Mouse (Mus musculus) left cerebral cortex, postnatal 4 days (tissue): ENCODE data around the gene Creb3l4. TPM values are rescaled to one million over a fixed set of nuclear protein-coding genes. Genes with fewer than 3 reads are reported as not detected.
"Not testable (repeated sequence)": the region's sequence is repeated elsewhere in the genome, so short reads cannot be mapped to it uniquely, and the experiment has no call there.

ENCODE experiments used
- DNase-seq: peaks from one replicate; pipeline ENCODE4 v3.0.0-alpha.2; 2022
- intact Hi-C: fragments of 180-260 bp; cut with DNase I; formaldehyde crosslinking; loops from one replicate; pipeline ENCODE4 v1.15.1; 2025
- total RNA-seq, 2 experiments: library from RNA; stranded (reverse); gene quantifications; 2 replicates each; pipeline ENCODE4 v1.2.3; 2021

The Creb3l4 gene
- total RNA-seq, 2 experiments from 2014 or later: 0.24 to 0.28 TPM

DNA sequence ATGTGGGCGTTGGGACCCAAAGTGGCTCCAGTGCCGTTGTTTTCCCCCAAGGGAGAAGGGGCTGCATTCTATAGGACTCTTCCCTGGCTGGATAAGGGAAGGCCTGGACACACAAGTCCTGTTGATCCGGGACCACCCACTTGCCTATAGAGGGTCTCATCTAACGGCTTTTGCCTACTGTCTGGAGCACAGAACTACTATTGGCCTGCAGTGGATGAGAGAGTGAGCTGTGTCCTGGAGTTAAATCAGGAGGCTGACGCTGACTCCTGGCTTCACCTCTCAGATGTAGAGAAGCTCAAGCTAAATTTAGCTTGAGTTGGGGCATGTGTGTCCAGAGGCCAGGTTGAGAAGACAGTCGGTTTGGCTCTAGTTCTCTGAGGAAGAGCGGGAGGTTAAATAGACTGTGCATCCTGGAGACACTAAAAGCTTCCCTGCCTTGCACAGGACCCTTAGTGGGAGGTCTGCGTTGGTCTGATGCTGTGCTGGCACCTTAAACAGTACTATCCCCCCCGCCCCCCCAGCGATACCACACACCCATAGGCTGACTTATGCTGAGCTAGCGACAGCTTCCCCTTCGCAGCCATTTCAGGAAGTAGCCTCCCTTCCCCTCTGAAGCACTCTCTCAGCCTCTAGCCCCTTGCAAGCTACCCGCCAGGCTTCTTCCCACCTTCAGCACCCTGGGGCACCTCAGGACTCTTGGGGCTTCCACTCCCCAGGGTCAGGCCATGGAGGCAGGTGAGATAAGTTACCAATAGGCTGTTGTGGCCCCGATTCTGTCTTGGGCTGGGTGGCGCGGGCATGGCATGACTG, 22.8 kb upstream of the Creb3l4 start:
- DNase-seq: no peak

DNA sequence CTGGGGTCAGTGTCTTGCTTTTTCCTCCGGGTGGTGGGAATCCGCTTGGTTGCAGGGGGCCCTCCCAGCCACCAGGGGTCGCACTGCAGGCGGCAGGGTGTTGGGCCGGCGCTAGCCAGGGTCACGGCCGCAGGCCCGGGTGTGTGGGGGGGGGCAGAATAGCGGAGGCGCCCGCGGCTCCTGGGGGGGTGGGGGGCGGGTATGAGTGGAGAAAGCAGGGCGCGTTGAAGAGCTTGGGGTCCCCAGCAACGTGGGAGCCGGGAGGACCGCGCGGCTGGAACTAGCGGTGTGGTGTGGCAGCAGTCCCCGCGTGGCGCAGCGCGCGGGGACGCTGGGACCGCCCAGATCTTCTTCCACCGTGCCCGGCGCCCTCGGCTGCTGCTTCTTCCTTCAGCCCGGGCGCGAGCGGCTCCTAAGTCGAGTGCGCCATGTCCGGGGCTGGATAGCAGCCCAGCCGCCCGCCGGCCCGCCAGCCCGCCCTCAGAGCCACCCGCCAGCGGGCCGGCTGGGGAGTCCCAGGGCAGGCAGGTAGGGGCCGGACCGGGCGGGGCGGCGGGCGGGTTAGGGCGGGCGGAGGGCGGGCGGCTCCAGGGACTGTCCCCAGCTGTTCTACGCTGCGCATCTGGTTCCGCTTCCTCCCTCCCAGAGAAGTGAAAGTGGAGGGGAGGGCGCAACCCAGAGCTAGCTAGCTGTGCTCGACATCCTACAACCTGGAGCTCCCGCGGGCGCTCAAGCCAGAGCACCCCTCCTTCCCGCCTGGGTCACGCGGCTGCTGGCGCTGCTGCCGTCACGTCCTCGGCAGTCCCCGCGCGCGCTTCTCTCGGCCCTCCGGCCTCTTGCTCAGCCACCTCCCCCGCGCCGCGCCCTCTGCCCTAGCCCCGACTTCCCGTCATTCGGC, 22.0 kb upstream of the Creb3l4 start, which contains the start of gene Dennd4b:
Gene Dennd4b, plus strand, starts transcription at position 152 of the 898 bp plus-strand sequence.
- DNase-seq: peak; percentile 93
- intact Hi-C loops: no loop called here

More for the DNA sequence above, 22.8 kb upstream of the Creb3l4 start:
- intact Hi-C loops: no loop called here

DNA sequence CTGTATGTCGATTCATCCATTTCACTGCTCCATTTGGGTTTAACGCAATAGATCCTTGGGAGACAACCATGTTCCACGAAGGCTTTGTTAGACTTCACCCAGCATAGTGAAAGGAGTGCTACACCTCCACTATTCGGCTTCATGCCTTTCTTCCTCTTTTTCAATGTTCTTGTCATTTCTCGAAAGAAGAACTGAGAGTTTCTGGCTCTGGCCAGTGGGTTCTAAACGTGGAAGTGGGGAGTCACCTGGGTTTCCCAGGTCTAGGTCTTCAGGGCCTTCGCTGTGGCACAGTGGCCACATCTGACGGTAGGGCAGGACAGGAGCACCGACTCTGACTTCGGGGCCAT, 21.3 kb upstream of the Creb3l4 start:
- no peak for DNase-seq
- intact Hi-C loops: no loop called here

- no peak for DNase-seq
- intact Hi-C loops: no loop called here
These were observed 19.9 kb upstream of the Creb3l4 start for GRCm38 (mm10) chr3:90263121-90263771.

GRCm38 (mm10) chr3:90258521-90258920, 15.2 kb upstream of the Creb3l4 start:
- DNase-seq: no peak
- intact Hi-C loops: no loop called here

GRCm38 (mm10) chr3:90256731-90257530, 13.6 kb upstream of the Creb3l4 start:
- intact Hi-C loops: no loop called here
- DNase-seq: peak; percentile 80

DNA sequence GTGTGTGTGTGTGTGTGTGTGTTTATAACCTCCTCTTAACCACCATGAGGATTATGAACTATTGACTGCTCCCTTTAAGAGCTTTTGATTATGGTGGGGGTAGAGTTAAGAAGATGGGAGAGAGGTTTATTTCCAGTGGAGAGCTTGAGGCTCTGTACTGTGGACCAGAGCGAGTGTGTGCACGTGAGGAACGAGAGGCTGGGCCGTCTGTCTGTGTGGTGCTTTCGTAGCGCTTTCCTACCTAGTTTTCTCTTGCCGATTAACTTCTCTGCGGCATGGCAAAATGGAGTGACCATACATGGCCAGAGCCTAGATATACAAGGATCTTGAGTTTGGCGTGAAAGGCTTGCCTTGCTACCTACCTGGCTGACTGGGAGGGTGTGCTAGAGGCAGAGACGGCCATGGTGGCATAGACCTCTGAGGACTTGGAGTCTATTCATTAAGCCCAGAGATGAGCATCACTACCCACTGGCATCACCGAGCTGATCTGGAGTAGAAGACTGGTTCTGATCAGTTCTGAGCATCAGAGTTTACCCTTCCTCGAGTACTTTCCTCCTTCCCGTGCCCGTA, 12.6 kb upstream of the Creb3l4 start:
- intact Hi-C loops: no loop called here
- DNase-seq: no peak

- DNase-seq: no peak
- intact Hi-C loops: no loop called here
These were observed 11.9 kb upstream of the Creb3l4 start for GRCm38 (mm10) chr3:90255194-90255565.

DNA sequence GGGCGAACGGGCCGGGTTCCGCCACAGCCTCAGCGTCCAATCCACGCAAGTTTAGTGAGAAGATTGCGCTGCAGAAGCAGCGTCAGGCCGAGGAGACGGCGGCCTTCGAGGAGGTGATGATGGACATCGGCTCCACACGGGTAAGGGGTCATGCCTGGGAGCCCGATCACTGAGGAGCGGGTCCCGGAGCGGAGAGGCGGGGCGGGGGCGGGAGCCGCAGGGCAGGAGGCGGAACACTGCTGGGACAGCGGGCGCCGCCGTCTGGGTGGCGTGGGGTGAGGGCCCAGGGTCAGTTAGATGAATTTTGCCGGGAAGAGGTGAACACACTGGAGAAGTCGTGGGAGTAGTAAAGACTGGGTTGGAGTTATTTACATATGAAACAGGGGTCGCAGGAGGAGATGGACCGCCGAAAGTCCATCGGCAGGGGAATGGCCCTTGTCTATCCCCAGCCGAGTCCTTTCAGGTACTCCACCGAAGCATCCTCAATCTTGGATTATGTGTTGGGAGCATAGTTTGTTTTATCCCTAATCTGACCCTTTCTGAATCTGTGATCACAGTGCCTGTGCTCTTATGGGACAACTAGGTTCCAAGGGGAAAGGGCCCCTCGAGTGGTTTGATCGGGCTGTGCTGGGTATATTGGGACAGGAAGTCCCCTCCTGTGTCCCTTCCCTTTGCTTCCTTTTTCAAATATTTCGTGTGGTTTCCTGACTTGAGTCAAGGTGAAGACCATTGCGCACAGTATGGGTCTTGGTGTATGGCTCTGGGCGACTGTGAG, 11.3 kb upstream of the Creb3l4 start:
- intact Hi-C loops: no loop called here
- DNase-seq: no peak

GRCm38 (mm10) chr3:90253653-90254418, 10.5 kb upstream of the Creb3l4 start, which contains the start of gene Crtc2:
Gene Crtc2 (plus strand): TSS chr3:90254163.
- intact Hi-C loops: no loop called here

DNA sequence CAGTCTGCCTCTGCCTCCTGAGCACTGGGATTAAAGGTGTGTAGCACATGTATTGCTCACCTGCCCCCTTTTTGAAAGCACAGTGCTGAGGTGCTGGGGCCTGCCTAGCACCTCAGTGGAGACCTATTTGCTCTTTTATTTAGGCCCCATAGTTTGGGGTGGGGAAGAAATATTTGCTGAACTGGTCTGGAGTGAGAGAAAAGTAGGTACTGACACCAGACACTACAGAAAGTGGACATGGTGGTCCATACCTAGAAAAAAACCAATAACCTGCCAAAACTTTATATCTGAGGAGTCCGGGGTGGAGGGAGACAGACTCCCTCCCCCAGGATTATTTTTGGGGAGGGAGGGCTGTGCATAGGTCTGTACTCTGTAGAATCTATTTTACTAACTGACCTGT, 9.9 kb upstream of the Creb3l4 start:
- DNase-seq, intact Hi-C loops: not testable (repeated sequence)

More at GRCm38 (mm10) chr3:90253653-90254418, 10.5 kb upstream of the Creb3l4 start, which contains the start of gene Crtc2:
- peak; percentile 97 for DNase-seq

DNA sequence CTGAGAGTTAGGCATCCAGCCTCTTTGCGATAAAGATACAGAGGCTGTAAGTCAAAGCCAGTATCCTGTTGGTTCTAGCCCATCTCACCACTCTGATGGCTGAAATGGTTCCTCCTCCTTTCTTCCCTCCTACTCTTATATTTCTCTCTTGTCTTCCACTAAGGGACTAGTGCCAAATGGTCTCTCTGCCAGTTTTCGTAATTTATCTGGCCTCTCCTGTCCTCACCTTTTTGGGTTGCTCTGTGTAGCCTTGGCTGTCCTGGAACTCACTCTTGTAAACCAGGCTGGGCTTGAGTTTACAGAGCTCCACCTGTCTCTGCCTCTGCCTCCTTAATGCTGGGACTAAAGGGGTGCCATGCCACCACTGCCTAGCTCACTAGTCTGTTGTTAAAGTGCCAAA, 9.3 kb upstream of the Creb3l4 start:
- intact Hi-C loops, DNase-seq: not testable (repeated sequence)

GRCm38 (mm10) chr3:90251731-90252226, 8.5 kb upstream of the Creb3l4 start:
- DNase-seq, intact Hi-C loops: not testable (repeated sequence)

GRCm38 (mm10) chr3:90250791-90251190, 7.5 kb upstream of the Creb3l4 start:
- no peak for DNase-seq
- intact Hi-C loops: no loop called here

DNA sequence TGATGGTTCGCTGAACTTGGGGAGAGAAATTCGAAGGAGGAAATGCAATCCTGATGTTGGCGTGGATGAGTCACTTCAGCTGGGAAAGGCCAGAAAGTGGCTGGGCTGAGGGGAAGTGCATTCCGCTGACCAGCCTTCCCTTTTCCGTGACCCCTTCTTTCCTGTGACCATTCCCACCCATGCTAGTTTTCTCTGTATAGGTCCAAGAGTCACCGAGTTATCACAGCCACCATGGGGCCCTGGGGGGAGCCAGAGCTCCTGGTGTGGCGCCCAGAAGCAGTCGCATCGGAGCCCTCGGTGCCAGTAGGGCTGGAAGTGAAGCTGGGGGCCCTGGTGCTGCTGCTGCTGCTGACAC, 5.4 kb upstream of the Creb3l4 start:
- intact Hi-C loops: no loop called here
- DNase-seq: no peak

DNA sequence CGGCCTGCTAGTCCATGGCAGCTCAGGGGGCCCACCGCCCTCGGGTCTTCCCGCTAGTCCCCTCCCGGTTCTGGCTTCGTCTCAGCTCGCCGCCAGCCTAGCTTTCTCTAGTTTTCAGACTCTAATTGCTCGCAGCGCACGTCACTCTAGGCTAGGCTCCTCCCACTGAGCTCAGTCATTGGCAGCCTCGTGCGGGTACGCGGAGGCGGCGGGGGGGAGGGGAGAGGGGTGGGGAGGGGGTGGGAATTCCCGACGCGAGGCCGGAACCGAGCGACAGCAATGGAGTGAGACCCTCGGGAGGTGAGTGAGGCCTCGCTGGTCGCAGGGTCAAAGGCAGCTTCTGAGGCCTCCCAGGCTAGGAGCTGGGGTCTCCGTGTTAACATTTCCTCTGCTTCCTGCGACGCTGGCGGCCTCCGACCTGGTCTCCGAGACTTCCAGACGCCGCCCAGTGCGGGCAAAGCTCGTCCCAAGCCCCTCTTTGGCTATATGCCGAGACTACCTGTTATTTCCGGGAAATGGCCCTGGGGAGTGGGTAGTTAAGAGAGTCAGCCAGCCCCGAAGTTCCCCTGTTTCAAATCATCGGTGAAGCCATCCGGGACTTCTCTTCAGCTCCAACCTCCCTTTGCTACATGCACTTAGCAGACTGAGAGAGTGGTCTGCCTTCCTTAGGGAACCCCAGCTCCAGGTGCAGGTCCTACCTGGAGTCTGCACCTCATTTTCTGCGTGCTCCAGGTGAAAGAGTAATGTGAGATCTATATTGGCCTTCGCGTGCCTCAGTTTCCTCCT, 4.8 kb upstream of the Creb3l4 start, which contains the start of gene Slc39a1:
Gene Slc39a1, plus strand, starts transcription at position 213 of the 786 bp plus-strand sequence.
- peak; percentile 96 for DNase-seq
- intact Hi-C loops: no loop called here

GRCm38 (mm10) chr3:90247630-90247959, 4.3 kb upstream of the Creb3l4 start:
- intact Hi-C loops: no loop called here
- no peak for DNase-seq
